Mouse (Mus musculus) intestine, embryonic 16.5 days (tissue): Measurements from ENCODE around the gene Acaa1a. TPM values are rescaled to one million over a fixed set of nuclear protein-coding genes. Genes with fewer than 3 reads are reported as not detected.

Source experiments
- ATAC-seq: fragments of 200-750 bp; cut with Nextera tagmentation; 2 replicates; pipeline ENCODE4 v1.8.0; 2017; ENCODE audit warnings: moderate TSS enrichment, moderate library complexity
- H3K27ac ChIP-seq: fragments of 300-500 bp; sonication (generic); 2 replicates; pipeline ENCODE4 v1.5.1; 2014; ENCODE audit warnings: mild to moderate bottlenecking, low read length
- H3K27me3 ChIP-seq: fragments of 300-500 bp; sonication (generic); replicated peaks from 2 replicates; pipeline ENCODE4 v1.6.1; 2014; ENCODE audit warnings: low read length, control low read depth, mixed read lengths; ENCODE audit not compliant: control insufficient read depth, insufficient read depth
- H3K36me3 ChIP-seq: fragments of 300-500 bp; sonication (generic); 2 replicates; pipeline ENCODE4 v1.6.1; 2014; ENCODE audit warnings: low read length, control low read depth; ENCODE audit not compliant: control insufficient read depth, insufficient read depth
- H3K4me1 ChIP-seq: fragments of 300-500 bp; sonication (generic); 2 replicates; pipeline ENCODE4 v1.6.1; 2014; ENCODE audit warnings: low read length, control low read depth, mixed read lengths; ENCODE audit not compliant: control insufficient read depth, insufficient read depth
- H3K4me2 ChIP-seq: fragments of 300-500 bp; sonication (generic); 2 replicates; pipeline ENCODE4 v1.6.1; 2014; ENCODE audit warnings: low read depth, low read length, control low read depth
- H3K4me3 ChIP-seq: fragments of 300-500 bp; sonication (generic); 2 replicates; pipeline ENCODE4 v1.5.1; 2014; ENCODE audit warnings: mild to moderate bottlenecking, low read length
- H3K9ac ChIP-seq: fragments of 300-500 bp; sonication (generic); 2 replicates; pipeline ENCODE4 v1.6.1; 2014; ENCODE audit warnings: low read depth, low read length
- H3K9me3 ChIP-seq: fragments of 300-500 bp; sonication (generic); 2 replicates; pipeline ENCODE4 v1.6.1; 2016; ENCODE audit warnings: low read length, control low read depth; ENCODE audit not compliant: control insufficient read depth
- WGBS: fragments of 180-500 bp; shearing (Covaris S2); extraction: QIAGEN DNeasy Blood & Tissue Kit; methylation state at CpG from one replicate; pipeline ENCODE4 v1.1.7; 2014; 5-methylcytosine and 5-hydroxymethylcytosine counted together
- polyA plus RNA-seq: library from polyadenylated mRNA; unstranded; fragments of >200 nt; fragmentation: Nextera tagmentation; extraction: Ambion mirVana; gene quantifications from 2 replicates; pipeline ENCODE4 v1.2.1, GENCODE M21; 2015

The Acaa1a gene
- polyA plus RNA-seq, 1 experiment from 2014 or later, result 116 TPM

DNA sequence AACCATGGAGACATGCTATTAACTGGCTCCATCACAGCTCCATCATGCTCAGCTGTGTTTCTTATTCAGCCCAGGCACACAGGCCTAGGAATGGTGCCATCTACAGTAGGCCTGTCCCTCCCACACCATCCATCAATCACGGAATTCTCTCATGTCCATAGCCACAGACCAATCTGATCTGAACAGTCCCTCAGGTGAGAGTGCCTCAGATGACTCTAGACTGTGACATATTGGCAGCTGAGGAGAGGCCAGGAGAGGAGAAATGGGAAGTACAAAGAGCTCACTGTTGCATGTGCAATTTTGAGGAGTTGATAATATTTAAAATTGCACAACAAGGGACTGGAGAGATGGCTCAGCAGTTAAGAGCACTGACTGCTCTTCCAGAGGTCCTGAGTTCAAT, 55.3 kb downstream of the Acaa1a start:
- no peak for ATAC-seq
- H3K4me3 ChIP-seq, result no peak overlapping the region
- H3K4me1 ChIP-seq, result no peaks in the 10 kb centered on the region
- H3K9me3 ChIP-seq, result no peaks in the 10 kb centered on the region
- 84% methylated on average over 1 of the region's 1 CpGs for WGBS
- H3K27me3 ChIP-seq, result no peaks in the 10 kb centered on the region
- no peak overlapping the region for H3K9ac ChIP-seq
- no peak overlapping the region for H3K4me2 ChIP-seq
- H3K27ac ChIP-seq, result no peak overlapping the region
- H3K36me3 ChIP-seq, result no peaks in the 10 kb centered on the region

Other genes with a start within 250 kb of the Acaa1a start
- 16.9 and 17.3 TPM in 2 replicates for gene Plcd1, start 246.2 kb upstream of the Acaa1a start, polyA plus RNA-seq
- 0.31 and 0.43 TPM in 2 replicates for gene Dlec1, start 237.2 kb upstream of the Acaa1a start, polyA plus RNA-seq
- gene Acaa1b, start 182.6 kb upstream of the Acaa1a start, polyA plus RNA-seq, result 3.1 and 3.7 TPM in 2 replicates
- gene Gm47289, start 180.5 kb upstream of the Acaa1a start, polyA plus RNA-seq, result not detected in 2 replicates
- gene Slc22a13, start 130.6 kb upstream of the Acaa1a start, polyA plus RNA-seq, result not detected in 2 replicates
- gene Oxsr1, start 17.2 kb upstream of the Acaa1a start, polyA plus RNA-seq, result 9.1 and 9.5 TPM in 2 replicates
- gene Myd88, start 1.7 kb downstream of the Acaa1a start, polyA plus RNA-seq, result 35.0 and 36.3 TPM in 2 replicates
- gene Xylb, start 17.7 kb downstream of the Acaa1a start, polyA plus RNA-seq, result 17.4 and 18.5 TPM in 2 replicates
- 0.10 and 0.16 TPM in 2 replicates for gene Slc22a14, start 25.9 kb downstream of the Acaa1a start, polyA plus RNA-seq
- 6.3 and 8.4 TPM in 2 replicates for gene Acvr2b, start 62.4 kb downstream of the Acaa1a start, polyA plus RNA-seq
- 15.3 and 17.5 TPM in 2 replicates for gene Exog, start 105.3 kb downstream of the Acaa1a start, polyA plus RNA-seq
- 0.26 and 0.29 TPM in 2 replicates for gene Scn5a, start 239.3 kb downstream of the Acaa1a start, polyA plus RNA-seq